Mouse (Mus musculus): ENCODE results near the gene Fam166a. TPM values are rescaled to one million over a fixed set of nuclear protein-coding genes. Genes with fewer than 3 reads are reported as not detected.

Gene Fam166a
- polyA plus RNA-seq, 1 experiment from 2014 or later = not detected

- no peak overlapping the region for H3K4me3 ChIP-seq
- no peak overlapping the region for H3K27ac ChIP-seq
- H3K4me1 ChIP-seq = peaks cover 65% of the 10 kb centered on the region
- H3K36me3 ChIP-seq = no peaks in the 10 kb centered on the region
- peaks cover 45% of the 10 kb centered on the region for H3K27me3 ChIP-seq (replicated peaks)
- H3K9ac ChIP-seq = no peak overlapping the region
- H3K9me3 ChIP-seq (replicated peaks) = no peaks in the 10 kb centered on the region
- H3K4me2 ChIP-seq = no peak overlapping the region
- ATAC-seq = no peak
Measured at GRCm38 (mm10) chr2:25238106-25238505, 19.6 kb downstream of the Fam166a start.

- ATAC-seq = no peak
- peaks cover 48% of the 10 kb centered on the region for H3K27me3 ChIP-seq (replicated peaks)
Measured at GRCm38 (mm10) chr2:25239766-25240165, 21.2 kb downstream of the Fam166a start.

GRCm38 (mm10) chr2:25240310-25240709 lies 21.8 kb downstream of the Fam166a start:
- 0 out of 2 replicates have a peak overlapping the region, but pooled peaks have one; percentile 28 for H3K9ac ChIP-seq
- H3K9me3 ChIP-seq (replicated peaks) = no peaks in the 10 kb centered on the region
- peak overlapping the region; percentile 58 for H3K4me3 ChIP-seq
- no peak for ATAC-seq
- peaks cover 44% of the 10 kb centered on the region for H3K27me3 ChIP-seq (replicated peaks)
- 49% methylated on average over 8 of the region's 8 CpGs for WGBS (ENCODE audit: insufficient replicate concordance)
- H3K36me3 ChIP-seq = peaks cover 3% of the 10 kb centered on the region; the same call in 1 of the 2 replicates
- no peak overlapping the region for H3K27ac ChIP-seq
- H3K4me1 ChIP-seq = peaks cover 50% of the 10 kb centered on the region
- peak overlapping the region; percentile 84 for H3K4me2 ChIP-seq

More at GRCm38 (mm10) chr2:25239766-25240165, 21.2 kb downstream of the Fam166a start:
- Histone ChIP-seq H3K9me3 (replicated peaks) (no peaks in the 10 kb centered on the region), H3K4me3 (no peak overlapping the region), H3K4me1 (peaks cover 50% of the 10 kb centered on the region), H3K36me3 (no peaks in the 10 kb centered on the region), H3K27ac (no peak overlapping the region), H3K4me2 (no peak overlapping the region), H3K9ac (no peak overlapping the region)
- 76% methylated on average over 3 of the region's 3 CpGs for WGBS (ENCODE audit: insufficient replicate concordance)

GRCm38 (mm10) chr2:25240723-25241437 lies 22.3 kb downstream of the Fam166a start:
- Histone ChIP-seq H3K4me2 (peak overlapping the region; percentile 84), H3K36me3 (peaks cover 9% of the 10 kb centered on the region), H3K9me3 (replicated peaks) (no peaks in the 10 kb centered on the region), H3K27ac (peak overlapping the region; percentile 45; the same call in 1 of the 2 replicates), H3K4me3 (peak overlapping the region; percentile 58), H3K27me3 (replicated peaks) (peaks cover 38% of the 10 kb centered on the region), H3K4me1 (peaks cover 46% of the 10 kb centered on the region), H3K9ac (peak overlapping the region; percentile 28; the same call in 1 of the 2 replicates)
- under 1% methylated on average over 29 of the region's 29 CpGs for WGBS (ENCODE audit: insufficient replicate concordance)
- ATAC-seq = peak; percentile 76

GRCm38 (mm10) chr2:25241438-25241775 lies 22.9 kb downstream of the Fam166a start:
- peaks cover 34% of the 10 kb centered on the region for H3K27me3 ChIP-seq (replicated peaks)
- peak; percentile 11; the same call in 1 of the 2 replicates for ATAC-seq
- H3K36me3 ChIP-seq = peaks cover 14% of the 10 kb centered on the region
- H3K9ac ChIP-seq = no peak overlapping the region
- peak overlapping the region; percentile 58 for H3K4me3 ChIP-seq
- no peak overlapping the region for H3K27ac ChIP-seq
- peak overlapping the region; percentile 84 for H3K4me2 ChIP-seq
- no peaks in the 10 kb centered on the region for H3K9me3 ChIP-seq (replicated peaks)
- 14% methylated on average over 6 of the region's 6 CpGs for WGBS (ENCODE audit: insufficient replicate concordance)
- H3K4me1 ChIP-seq = peaks cover 41% of the 10 kb centered on the region

GRCm38 (mm10) chr2:25242101-25242506 lies 23.6 kb downstream of the Fam166a start, which contains the start of the genes Rnf208 and Cysrt1:
Rnf208 (plus strand) TSS chr2:25242255.
Cysrt1 (minus strand) TSS chr2:25242452.
- WGBS (ENCODE audit: insufficient replicate concordance) = under 1% methylated on average over 35 of the region's 59 CpGs
- no peak within 1 kb of the TSS for H3K27ac ChIP-seq
- peak within 1 kb of the TSS; percentile 58 for H3K4me3 ChIP-seq
- peak within 1 kb of the TSS; percentile 84 for H3K4me2 ChIP-seq
- H3K9me3 ChIP-seq (replicated peaks) = no peaks in the 10 kb centered on the region
- peaks cover 21% of the 10 kb centered on the region for H3K36me3 ChIP-seq
- peaks cover 36% of the 10 kb centered on the region for H3K4me1 ChIP-seq
- ATAC-seq = no peak
- peaks cover 30% of the 10 kb centered on the region for H3K27me3 ChIP-seq (replicated peaks)
- H3K9ac ChIP-seq = peak within 1 kb of the TSS; percentile 53

- ATAC-seq = no peak
- 72% methylated on average over 8 of the region's 8 CpGs for WGBS (ENCODE audit: insufficient replicate concordance)
- H3K27ac ChIP-seq = no peak overlapping the region
- no peak overlapping the region for H3K4me3 ChIP-seq
- H3K27me3 ChIP-seq (replicated peaks) = peaks cover 30% of the 10 kb centered on the region
- H3K4me2 ChIP-seq = no peak overlapping the region
- no peak overlapping the region for H3K9ac ChIP-seq
- H3K4me1 ChIP-seq = peaks cover 36% of the 10 kb centered on the region
- peaks cover 33% of the 10 kb centered on the region for H3K36me3 ChIP-seq
- H3K9me3 ChIP-seq (replicated peaks) = no peaks in the 10 kb centered on the region
Measured at GRCm38 (mm10) chr2:25243342-25243741, 24.8 kb downstream of the Fam166a start.

GRCm38 (mm10) chr2:25244144-25244543 lies 25.6 kb downstream of the Fam166a start:
- H3K9ac ChIP-seq = no peak overlapping the region
- peaks cover 36% of the 10 kb centered on the region for H3K4me1 ChIP-seq
- peaks cover 30% of the 10 kb centered on the region for H3K27me3 ChIP-seq (replicated peaks)
- no peak overlapping the region for H3K4me2 ChIP-seq
- peaks cover 41% of the 10 kb centered on the region for H3K36me3 ChIP-seq
- H3K9me3 ChIP-seq (replicated peaks) = no peaks in the 10 kb centered on the region
- H3K27ac ChIP-seq = no peak overlapping the region
- 76% methylated on average over 4 of the region's 4 CpGs for WGBS (ENCODE audit: insufficient replicate concordance)
- ATAC-seq = no peak
- no peak overlapping the region for H3K4me3 ChIP-seq

GRCm38 (mm10) chr2:25246183-25247072 lies 27.9 kb downstream of the Fam166a start, which contains the start of gene AL732309.1:
AL732309.1 (minus strand) TSS chr2:25246863.
- Histone ChIP-seq H3K4me2 (no peak within 1 kb of the TSS), H3K9me3 (replicated peaks) (no peaks in the 10 kb centered on the region), H3K27me3 (replicated peaks) (peaks cover 26% of the 10 kb centered on the region), H3K4me1 (peaks cover 16% of the 10 kb centered on the region), H3K9ac (no peak within 1 kb of the TSS), H3K27ac (no peak within 1 kb of the TSS), H3K4me3 (no peak within 1 kb of the TSS), H3K36me3 (peaks cover 64% of the 10 kb centered on the region)
- ATAC-seq = no peak
- WGBS (ENCODE audit: insufficient replicate concordance) = 77% methylated on average over 10 of the region's 10 CpGs

- Histone ChIP-seq H3K9me3 (replicated peaks) (no peaks in the 10 kb centered on the region), H3K9ac (no peak overlapping the region), H3K36me3 (peaks cover 63% of the 10 kb centered on the region), H3K4me1 (peaks cover 23% of the 10 kb centered on the region), H3K4me3 (no peak overlapping the region), H3K27ac (no peak overlapping the region), H3K4me2 (no peak overlapping the region), H3K27me3 (replicated peaks) (no peaks in the 10 kb centered on the region)
- 83% methylated on average over 1 of the region's 1 CpGs for WGBS (ENCODE audit: insufficient replicate concordance)
- ATAC-seq = no peak
Measured at GRCm38 (mm10) chr2:25252331-25252730, 33.8 kb downstream of the Fam166a start.

- H3K27ac ChIP-seq = peak within 1 kb of the TSS; percentile 85
- H3K27me3 ChIP-seq (replicated peaks) = no peaks in the 10 kb centered on the region
- H3K9ac ChIP-seq = peak within 1 kb of the TSS; percentile 85
- no peaks in the 10 kb centered on the region for H3K9me3 ChIP-seq (replicated peaks)
- WGBS (ENCODE audit: insufficient replicate concordance) = 1% methylated on average over 39 of the region's 39 CpGs
- H3K4me2 ChIP-seq = peak within 1 kb of the TSS; percentile 88
- peak within 1 kb of the TSS; percentile 99 for H3K4me3 ChIP-seq
- H3K4me1 ChIP-seq = peaks cover 23% of the 10 kb centered on the region
- peak; percentile 86 for ATAC-seq
- peaks cover 33% of the 10 kb centered on the region for H3K36me3 ChIP-seq
Measured at GRCm38 (mm10) chr2:25255284-25255779, 36.8 kb downstream of the Fam166a start, which contains the start of gene Tmem203. Tmem203 (plus strand) TSS chr2:25255439.

All from liver, embryonic 12.5 days (tissue).